Mouse (Mus musculus) C2C12 (cell line): ENCODE data around the gene Cfap97d1. TPM values are rescaled to one million over a fixed set of nuclear protein-coding genes. Genes with fewer than 3 reads are reported as not detected.

Source experiments
- H3K27me3 ChIP-seq: one replicate; pipeline ENCODE4 v1.6.1; 2011; ENCODE audit not compliant: control insufficient read depth, insufficient read depth, insufficient read length
- H3K36me3 ChIP-seq: one replicate; pipeline ENCODE4 v1.6.1; 2011; ENCODE audit not compliant: control insufficient read depth, insufficient read depth
- H3K4me3 ChIP-seq: one replicate; pipeline ENCODE4 v1.5.1; 2011; ENCODE audit warnings: mild to moderate bottlenecking, control low read depth; ENCODE audit not compliant: poor library complexity, insufficient read depth, severe bottlenecking
- H3K79me2 ChIP-seq: one replicate; pipeline ENCODE4 v1.6.1; 2011; ENCODE audit not compliant: control insufficient read depth, insufficient read depth
- H3K79me3 ChIP-seq: one replicate; pipeline ENCODE4 v1.6.1; 2011; ENCODE audit warnings: low read depth, control low read depth
- H3ac ChIP-seq: one replicate; pipeline ENCODE3; 2011; ENCODE audit warnings: low read depth; ENCODE audit not compliant: control insufficient read depth, insufficient read length
- CEBPB ChIP-seq: IDR thresholded peaks from one replicate; pipeline ENCODE4 v1.6.1; 2011; ENCODE audit warnings: low read depth, mild to moderate bottlenecking, control low read depth, moderate library complexity
- CTCF ChIP-seq: IDR thresholded peaks from one replicate; pipeline ENCODE4 v1.5.1; 2011; ENCODE audit not compliant: control insufficient read depth, insufficient read depth, insufficient read length
- FOSL1 ChIP-seq: IDR thresholded peaks from one replicate; pipeline ENCODE4 v1.8.0; 2011; ENCODE audit warnings: mild to moderate bottlenecking, low read length; ENCODE audit not compliant: poor library complexity, insufficient read depth, severe bottlenecking
- MAX ChIP-seq: IDR thresholded peaks from one replicate; pipeline ENCODE4 v1.6.1; 2011; ENCODE audit warnings: mild to moderate bottlenecking, control low read depth
- MYOD1 ChIP-seq: IDR thresholded peaks from one replicate; pipeline ENCODE4 v1.6.1; 2011; ENCODE audit warnings: low read depth; ENCODE audit not compliant: control insufficient read depth, insufficient read length
- MYOG ChIP-seq: IDR thresholded peaks from one replicate; pipeline ENCODE4 v1.6.1; 2011; ENCODE audit not compliant: control insufficient read depth, insufficient read length; ENCODE audit errors: extremely low read depth
- USF1 ChIP-seq: IDR thresholded peaks from one replicate; pipeline ENCODE4 v1.6.1; 2011; ENCODE audit warnings: low read depth, mild to moderate bottlenecking, control low read depth, moderate library complexity
- polyA plus RNA-seq: library from polyadenylated mRNA; unstranded; fragments of >200 nt; fragmentation: generic; extraction: Trizol; gene quantifications from one replicate; pipeline ENCODE4 v1.2.1, GENCODE M21; 2012; ENCODE audit warnings: missing spikeins

The Cfap97d1 gene
- polyA plus RNA-seq, 1 experiment: not detected

DNA sequence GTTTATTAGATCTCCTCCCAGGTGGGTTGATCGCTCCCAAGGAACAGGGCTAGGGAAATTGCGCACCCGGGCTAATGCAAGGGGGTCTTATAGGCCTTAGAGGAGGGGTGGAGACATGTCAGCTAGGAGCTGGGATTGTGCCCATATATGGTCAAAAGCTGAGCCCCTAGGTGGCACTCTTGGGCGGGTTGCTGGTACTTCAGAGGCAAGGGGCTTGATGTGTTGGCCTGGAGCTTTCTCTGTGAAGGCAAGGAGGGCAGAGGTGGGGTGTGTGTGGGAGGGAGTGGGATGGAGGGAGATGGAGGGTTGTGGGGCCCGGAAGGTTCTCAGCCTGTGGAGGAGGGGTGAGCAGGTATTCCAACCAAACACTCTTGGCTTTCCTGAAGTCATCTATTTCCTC, 37.6 kb upstream of the Cfap97d1 start:
- H3K79me3 ChIP-seq: no peaks in the 10 kb centered on the region
- H3K27me3 ChIP-seq: peaks cover 55% of the 10 kb centered on the region
- no peak overlapping the region for H3K4me3 ChIP-seq
- no peaks in the 10 kb centered on the region for H3K36me3 ChIP-seq
- TF ChIP-seq USF1: no peak
- no peak for TF ChIP-seq MYOG
- TF ChIP-seq CTCF: no peak
- TF ChIP-seq MAX: no peak
- no peak for TF ChIP-seq FOSL1
- TF ChIP-seq MYOD1: no peak
- no peaks in the 10 kb centered on the region for H3K79me2 ChIP-seq
- no peak overlapping the region for H3ac ChIP-seq

DNA sequence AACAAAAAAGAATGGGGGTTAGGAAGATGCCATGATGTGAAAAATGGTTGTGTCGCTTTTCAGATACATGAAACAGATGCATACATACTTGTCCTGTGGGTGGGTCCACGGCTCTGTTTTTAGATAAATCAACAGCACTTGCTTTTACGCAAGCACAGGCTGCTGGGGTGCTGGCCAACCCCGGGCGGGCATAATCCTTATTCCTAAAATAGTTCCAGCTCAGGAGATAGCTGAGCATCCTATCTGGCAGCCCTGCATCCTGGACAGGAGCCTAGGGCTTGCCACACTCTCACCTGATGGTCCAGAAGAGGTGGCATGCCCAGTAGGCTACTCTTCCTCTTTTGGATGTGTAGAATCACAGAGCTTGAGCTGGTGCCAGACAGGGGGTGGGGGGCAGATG, 34.1 kb upstream of the Cfap97d1 start:
- TF ChIP-seq MAX (no peak), USF1 (no peak)
- H3K79me2 ChIP-seq: no peaks in the 10 kb centered on the region
- peaks cover 58% of the 10 kb centered on the region for H3K27me3 ChIP-seq

DNA sequence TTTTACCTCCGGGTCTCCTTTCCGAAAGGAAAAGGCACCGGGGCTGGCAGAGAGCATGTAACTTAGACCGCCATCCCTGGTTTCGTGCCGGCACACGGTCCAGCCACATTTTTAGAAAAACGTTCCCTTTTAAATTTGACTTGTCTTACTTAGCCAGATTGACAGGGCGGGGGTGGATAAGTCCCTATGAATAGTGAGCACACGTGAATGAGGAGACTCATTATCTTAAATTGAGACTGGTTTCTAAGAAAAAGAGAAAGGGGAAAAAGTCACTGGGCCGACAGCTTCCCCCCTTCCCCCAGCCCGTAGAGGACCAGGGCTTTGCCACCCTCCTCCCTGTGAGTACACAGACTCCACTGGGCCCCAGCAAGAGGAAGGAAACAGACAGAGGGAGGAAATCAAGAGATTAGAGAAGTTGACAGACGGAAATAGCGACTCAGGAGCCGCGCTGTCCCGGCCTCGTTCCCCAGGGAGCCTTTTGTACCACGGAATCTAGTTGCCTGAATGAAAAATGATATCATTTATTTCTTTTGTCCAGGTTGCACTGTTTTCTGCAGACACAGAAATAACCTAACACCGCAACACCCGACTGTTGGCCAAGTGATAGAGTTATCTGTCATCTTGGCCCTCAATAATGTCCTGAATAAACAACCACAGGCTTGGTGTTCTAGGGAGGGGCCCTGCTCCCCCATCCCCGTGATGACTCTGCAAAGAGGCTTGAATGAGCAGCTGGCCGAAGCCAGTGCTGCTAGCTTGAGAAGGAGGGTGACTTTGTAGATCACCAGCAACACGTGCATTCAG, 31.3 kb upstream of the Cfap97d1 start:
- no peaks in the 10 kb centered on the region for H3K79me2 ChIP-seq
- H3K4me3 ChIP-seq: no peak overlapping the region
- peaks cover 74% of the 10 kb centered on the region for H3K27me3 ChIP-seq
- no peak overlapping the region for H3ac ChIP-seq
- no peaks in the 10 kb centered on the region for H3K79me3 ChIP-seq
- H3K36me3 ChIP-seq: no peaks in the 10 kb centered on the region
- no peak for TF ChIP-seq MYOG
- peak; percentile 25 for TF ChIP-seq MAX
- peak; percentile 78 for TF ChIP-seq MYOD1

More for the DNA sequence above, 34.1 kb upstream of the Cfap97d1 start:
- Histone ChIP-seq H3K79me3 (no peaks in the 10 kb centered on the region), H3ac (no peak overlapping the region), H3K4me3 (no peak overlapping the region), H3K36me3 (no peaks in the 10 kb centered on the region)

DNA sequence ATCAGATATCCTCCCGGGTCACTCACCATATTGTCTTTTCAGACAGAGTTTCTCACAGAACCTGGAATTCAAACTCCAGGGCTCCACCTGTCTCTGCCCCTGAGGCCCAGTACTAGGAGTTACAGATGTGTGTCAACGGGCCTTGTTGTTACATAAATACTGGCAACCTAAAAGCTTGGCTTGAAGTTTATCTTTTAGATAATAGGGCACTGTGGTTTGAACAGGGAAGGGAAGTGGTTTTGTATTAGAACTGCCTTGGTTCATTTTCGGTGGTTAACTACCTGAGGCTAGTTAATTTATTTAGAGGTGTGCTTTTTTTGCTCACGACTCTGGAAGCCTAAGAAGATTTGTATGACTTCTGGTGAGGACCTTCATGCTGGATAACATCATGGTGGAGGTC, 30.6 kb upstream of the Cfap97d1 start:
- TF ChIP-seq MYOG (no peak), MYOD1 (no peak), CTCF (no peak), CEBPB (no peak), MAX (no peak), USF1 (no peak), FOSL1 (no peak)
- Histone ChIP-seq H3K4me3 (no peak overlapping the region), H3K79me3 (no peaks in the 10 kb centered on the region), H3K36me3 (no peaks in the 10 kb centered on the region), H3K79me2 (no peaks in the 10 kb centered on the region), H3ac (no peak overlapping the region), H3K27me3 (peaks cover 75% of the 10 kb centered on the region)

DNA sequence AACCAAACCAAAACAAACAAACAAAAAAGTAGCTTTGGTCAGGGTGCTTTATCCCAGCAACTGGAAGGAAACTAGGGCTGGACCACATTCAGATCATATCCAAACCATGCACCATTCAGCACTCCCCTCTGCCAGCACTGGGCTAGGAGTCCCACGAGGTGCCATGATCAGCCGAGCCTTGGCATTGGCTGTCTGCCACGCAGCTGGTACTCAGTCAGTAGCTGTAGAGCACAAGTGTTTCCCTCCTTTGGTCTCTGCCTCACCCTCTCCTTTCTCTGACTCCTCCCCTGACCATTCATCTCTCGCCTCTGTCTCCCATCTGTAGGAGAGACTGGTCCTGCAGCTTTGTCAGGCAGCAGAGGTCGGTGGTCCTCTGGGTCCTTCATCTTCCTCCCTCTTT, 26.6 kb upstream of the Cfap97d1 start:
- H3K4me3 ChIP-seq: no peak overlapping the region
- H3ac ChIP-seq: no peak overlapping the region
- TF ChIP-seq MYOD1: no peak
- no peak for TF ChIP-seq CTCF
- TF ChIP-seq MAX: no peak
- no peak for TF ChIP-seq CEBPB
- TF ChIP-seq MYOG: no peak
- no peak for TF ChIP-seq USF1
- no peak for TF ChIP-seq FOSL1
- no peaks in the 10 kb centered on the region for H3K79me3 ChIP-seq
- H3K27me3 ChIP-seq: peaks cover 69% of the 10 kb centered on the region
- no peaks in the 10 kb centered on the region for H3K36me3 ChIP-seq
- no peaks in the 10 kb centered on the region for H3K79me2 ChIP-seq

DNA sequence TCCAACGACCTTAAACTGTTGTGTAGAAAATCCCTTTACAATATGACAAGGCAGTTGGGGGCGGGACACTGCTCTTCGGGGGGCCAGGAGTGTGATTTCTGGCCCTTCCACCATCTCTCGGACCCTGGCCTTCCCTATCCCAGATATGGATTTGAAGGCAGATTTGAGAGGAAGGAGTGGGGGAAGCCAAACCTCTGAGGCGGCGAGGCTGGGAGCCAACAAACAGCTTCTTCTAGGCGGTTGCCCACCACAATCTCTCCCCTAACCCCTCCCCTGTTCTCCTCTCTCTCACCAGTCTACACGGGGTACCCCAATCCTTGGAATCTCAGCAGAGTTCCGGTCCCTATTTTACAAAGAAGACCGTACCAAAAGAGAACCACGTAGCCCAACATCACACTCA, 21.0 kb upstream of the Cfap97d1 start:
- Histone ChIP-seq H3K4me3 (no peak overlapping the region), H3ac (no peak overlapping the region), H3K27me3 (peaks cover 86% of the 10 kb centered on the region), H3K79me3 (no peaks in the 10 kb centered on the region), H3K79me2 (no peaks in the 10 kb centered on the region), H3K36me3 (no peaks in the 10 kb centered on the region)
- TF ChIP-seq USF1 (no peak), CEBPB (no peak), MYOD1 (no peak), FOSL1 (no peak), CTCF (no peak), MYOG (no peak), MAX (no peak)
